Mouse (Mus musculus) stomach, postnatal 0 days (tissue): ENCODE results near the gene Gjd2.

Experiments
- CTCF ChIP-seq: IDR thresholded peaks from 2 replicates; pipeline ENCODE4 v1.5.1; 2016; ENCODE audit warnings: antibody characterized with exemption, low read depth, mild to moderate bottlenecking, moderate library complexity
- EP300 ChIP-seq: optimal IDR thresholded peaks from 2 replicates; pipeline ENCODE3; 2016; ENCODE audit warnings: antibody characterized with exemption

DNA sequence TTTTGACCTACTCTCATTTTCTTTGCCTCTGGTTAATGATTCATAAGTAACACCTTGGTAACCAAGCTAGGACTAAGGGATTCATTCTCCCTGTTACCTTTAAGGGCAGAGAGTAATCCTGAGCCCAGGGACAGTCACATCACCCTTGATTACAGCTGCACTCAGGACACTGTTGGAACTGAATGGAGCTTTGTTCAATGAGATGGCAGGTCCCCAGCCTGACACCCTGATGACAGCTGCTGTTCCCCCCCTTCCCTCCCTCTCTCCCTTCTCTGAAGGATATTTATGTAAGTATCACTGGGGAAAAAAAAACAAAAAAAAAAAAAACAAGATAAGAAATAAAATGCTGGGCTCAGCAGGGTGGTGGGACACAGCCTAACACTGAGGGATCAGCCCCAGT lies 16.5 kb downstream of the Gjd2 start:
- TF ChIP-seq CTCF = no peak
- no peak for TF ChIP-seq EP300
